Mouse (Mus musculus): ENCODE measurements around the gene 4931440F15Rik.
"Not testable (repeated sequence)": the region's sequence is repeated elsewhere in the genome, so short reads cannot be mapped to it uniquely, and the experiment has no call there.

Gene 4931440F15Rik

GRCm38 (mm10) chr11:29825271-29825718 lies at the start of gene 4931440F15Rik:
TSS of gene 4931440F15Rik (minus strand) at chr11:29825668.
- not testable (repeated sequence) for DNase-seq

- not testable (repeated sequence) for DNase-seq
Measured at GRCm38 (mm10) chr11:29874781-29875180, 49.3 kb upstream of the 4931440F15Rik start.

- no peak for DNase-seq
Measured at GRCm38 (mm10) chr11:29870174-29870573, 44.7 kb upstream of the 4931440F15Rik start.

DNA sequence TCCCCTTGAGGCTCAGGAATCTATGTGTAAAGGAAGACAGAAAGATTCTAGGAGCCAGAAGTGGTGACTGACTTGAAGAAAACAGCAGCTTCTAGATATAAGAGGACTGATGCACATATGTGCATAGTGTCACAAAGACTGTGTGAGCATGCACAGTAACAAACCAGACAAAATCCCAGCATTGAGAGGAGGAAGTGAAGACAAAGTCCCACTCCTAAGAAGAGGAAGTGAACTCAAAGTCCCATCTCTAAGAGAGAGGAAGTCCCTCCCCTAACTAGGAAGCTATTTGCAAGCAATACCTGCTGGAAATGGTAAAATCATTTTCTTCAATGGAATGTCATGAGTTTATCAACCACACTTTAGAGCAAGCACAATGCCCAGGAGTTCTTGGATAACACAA lies 38.8 kb upstream of the 4931440F15Rik start:
- no peak for DNase-seq

GRCm38 (mm10) chr11:29861750-29862397 lies 36.4 kb upstream of the 4931440F15Rik start:
- peak; percentile 49 for DNase-seq

GRCm38 (mm10) chr11:29861040-29861439 lies 35.6 kb upstream of the 4931440F15Rik start:
- no peak for DNase-seq

GRCm38 (mm10) chr11:29840606-29841227 lies 15.2 kb upstream of the 4931440F15Rik start:
- DNase-seq = no peak

- peak; percentile 8 for DNase-seq
Measured at GRCm38 (mm10) chr11:29839781-29840180, 14.3 kb upstream of the 4931440F15Rik start.

GRCm38 (mm10) chr11:29837066-29837465 lies 11.6 kb upstream of the 4931440F15Rik start:
- DNase-seq = no peak

- no peak for DNase-seq
Measured at GRCm38 (mm10) chr11:29827729-29828128, 2.3 kb upstream of the 4931440F15Rik start.

- DNase-seq = no peak
Measured at GRCm38 (mm10) chr11:29826001-29826400, 533 bp upstream of the 4931440F15Rik start.

DNA sequence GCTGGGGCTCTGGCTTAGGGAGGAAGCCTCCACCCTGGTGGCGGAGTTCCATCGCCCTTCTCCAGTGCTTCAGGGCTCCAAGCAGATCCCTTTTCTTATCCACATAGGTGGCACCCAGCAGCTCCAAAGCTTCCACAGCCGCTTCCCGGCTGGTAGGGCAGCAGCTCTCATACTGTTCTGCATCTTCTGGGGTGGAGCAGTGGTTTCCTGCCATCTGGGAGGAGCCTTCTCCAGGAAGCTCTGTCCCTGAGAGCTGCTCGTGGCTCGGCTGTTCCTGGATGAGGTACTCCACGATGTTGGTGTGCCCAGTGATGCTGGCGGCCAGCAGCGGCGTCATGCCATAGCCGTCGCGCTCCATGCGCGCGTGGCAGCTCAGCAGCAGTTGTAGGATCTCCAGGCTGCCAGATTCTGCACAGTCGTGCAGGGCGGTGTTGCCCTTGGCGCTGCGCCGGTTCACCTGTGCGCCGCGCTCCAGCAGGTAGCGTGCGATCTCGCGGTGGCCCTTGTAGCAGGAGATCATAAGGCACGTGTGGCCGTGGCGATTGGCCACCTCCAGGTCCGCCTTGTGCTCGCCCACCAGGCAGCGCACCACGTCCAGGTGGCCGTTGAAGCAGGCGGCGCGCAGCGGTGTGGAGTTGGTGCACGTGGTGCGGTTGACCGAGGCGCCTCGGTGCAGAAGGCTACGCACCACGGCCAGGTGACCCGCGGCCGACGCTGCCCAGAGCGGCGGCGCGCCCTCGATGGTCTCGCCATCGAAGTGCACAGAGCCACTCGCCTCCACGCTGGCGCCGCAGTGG lies 796 bp downstream of the 4931440F15Rik start:
- DNase-seq = not testable (repeated sequence)

GRCm38 (mm10) chr11:29823141-29823540 lies 2.3 kb downstream of the 4931440F15Rik start:
- DNase-seq = no peak

- no peak for DNase-seq
Measured at GRCm38 (mm10) chr11:29815670-29816069, 9.8 kb downstream of the 4931440F15Rik start.

DNA sequence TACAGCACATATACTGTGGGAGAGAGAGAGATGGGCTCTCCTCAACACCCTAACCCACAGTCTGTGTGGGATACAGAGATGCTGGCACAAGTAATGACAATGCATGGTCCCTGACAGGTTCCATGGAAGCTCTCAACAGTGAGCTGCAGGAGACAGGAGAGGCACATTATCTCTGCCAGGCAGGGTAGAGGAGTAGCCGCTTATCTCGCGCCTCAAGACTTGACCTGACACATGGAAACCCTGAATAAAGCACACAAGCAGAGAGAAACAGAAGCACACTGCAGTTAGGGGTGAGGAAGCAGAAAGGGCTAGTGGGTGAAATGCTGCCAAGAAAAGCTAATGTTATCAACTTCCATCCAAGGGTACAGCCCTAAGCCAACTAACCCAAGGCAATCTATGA lies 10.2 kb downstream of the 4931440F15Rik start:
- DNase-seq = no peak

DNA sequence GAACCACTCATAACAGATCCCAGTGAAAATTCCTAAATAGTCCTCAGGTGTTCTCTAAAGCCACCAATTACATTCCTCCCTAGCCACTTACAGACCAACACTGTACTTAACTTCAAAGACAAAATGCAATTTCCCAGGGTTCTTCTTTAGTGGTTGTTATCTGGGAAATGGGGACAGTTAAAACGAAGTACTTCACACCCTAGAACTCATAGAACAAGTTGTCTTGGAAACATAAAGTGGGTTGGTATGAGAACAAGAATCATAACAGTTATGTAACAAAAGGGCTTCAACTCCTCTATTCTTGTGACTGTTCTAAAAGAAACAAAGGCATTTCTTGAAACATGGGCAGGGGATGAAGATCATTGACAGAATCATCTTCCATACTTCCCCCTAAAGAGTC lies 12.2 kb downstream of the 4931440F15Rik start:
- DNase-seq = no peak

- no peak for DNase-seq
Measured at GRCm38 (mm10) chr11:29812475-29812874, 13.0 kb downstream of the 4931440F15Rik start.

- no peak for DNase-seq
Measured at GRCm38 (mm10) chr11:29810324-29810723, 15.1 kb downstream of the 4931440F15Rik start.

DNA sequence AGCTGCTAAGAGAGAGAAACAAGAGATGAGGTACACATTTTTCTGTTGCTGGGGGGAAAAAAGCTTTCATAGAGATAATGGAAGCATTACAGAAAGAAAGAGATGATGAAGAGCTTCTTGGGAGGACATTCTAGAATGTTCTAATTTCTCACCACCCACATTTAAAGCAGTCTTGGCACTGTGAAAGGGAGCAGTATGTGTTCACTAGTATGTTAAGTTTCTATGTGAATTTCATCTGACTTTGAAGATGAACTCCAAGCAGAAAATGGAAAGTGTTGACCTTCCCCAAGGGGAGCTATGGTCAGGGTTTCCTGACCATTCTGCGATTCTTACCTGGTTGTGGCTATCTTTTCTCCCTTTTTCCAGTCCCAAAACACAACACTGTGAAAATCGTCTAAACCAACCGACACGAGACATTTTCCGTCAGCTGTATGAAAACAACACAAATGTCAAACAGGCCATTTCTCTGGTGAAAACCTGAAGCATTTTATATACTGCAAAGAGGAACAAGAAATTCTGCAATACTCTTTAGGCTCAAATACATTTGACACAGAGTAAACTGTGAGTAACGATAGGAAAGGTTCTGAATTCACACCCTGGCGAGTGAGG lies 16.4 kb downstream of the 4931440F15Rik start:
- DNase-seq = no peak

DNA sequence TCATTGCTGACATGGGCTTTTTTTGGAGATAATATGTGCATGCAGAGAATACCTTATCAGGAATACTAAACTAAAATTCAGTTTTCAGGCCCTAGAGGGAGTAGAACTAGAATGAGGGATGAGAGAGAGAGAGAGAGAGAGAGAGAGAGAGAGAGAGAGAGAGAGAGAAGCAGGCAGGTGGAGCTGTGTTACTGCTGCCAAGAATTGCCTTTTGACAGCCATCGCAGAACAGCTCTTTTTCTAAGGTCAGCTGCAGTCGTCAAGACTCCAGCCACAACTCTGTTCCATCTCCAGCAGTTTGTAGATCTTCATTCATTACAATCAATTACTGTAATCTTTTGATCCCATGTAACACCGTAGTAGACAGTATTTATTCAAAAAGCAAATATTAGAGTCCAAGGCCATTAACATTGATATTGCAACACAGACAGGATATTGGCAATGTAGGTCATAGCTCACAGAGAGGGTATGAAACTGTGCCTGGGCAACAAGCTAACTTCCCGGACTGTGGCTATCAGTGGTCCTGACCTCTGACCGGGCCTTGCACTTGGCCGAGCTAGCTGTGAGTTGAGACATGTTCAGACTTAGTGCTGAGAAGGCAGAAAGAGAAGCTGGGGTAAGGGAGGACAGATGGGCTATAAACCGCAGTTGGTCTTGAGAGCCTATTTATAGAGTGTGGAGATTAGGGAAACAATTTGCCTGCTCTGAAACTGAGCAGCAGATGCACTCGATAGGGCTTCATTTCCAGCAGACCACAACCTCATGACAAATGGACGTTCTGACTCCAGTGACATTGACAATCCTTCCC lies 17.1 kb downstream of the 4931440F15Rik start:
- peak; percentile 42 for DNase-seq

- DNase-seq = no peak
Measured at GRCm38 (mm10) chr11:29807325-29807724, 18.1 kb downstream of the 4931440F15Rik start.

Data from lung, postnatal 14 days (tissue).